Comparison of ENCODE assay signal across 23 mouse cellular contexts in the genomic region with DNA sequence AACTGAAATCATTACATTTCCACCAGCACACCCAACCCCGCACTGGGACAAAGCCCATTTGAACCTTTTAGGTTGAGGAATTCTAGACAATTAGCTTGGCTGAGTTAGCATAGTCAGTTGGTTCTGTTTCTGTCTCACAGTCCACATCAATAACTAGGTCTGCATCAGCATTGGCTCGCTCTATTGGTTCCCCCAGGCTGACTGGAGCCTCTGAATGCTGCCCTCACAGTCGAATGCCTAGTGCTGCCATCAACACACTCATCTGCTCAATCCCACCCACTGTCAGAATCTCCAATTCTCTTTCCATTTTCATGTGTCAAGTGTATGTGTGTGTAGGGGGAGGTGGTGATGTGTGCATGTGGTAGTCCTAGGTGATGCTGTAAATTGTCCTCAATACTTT. TPM values are rescaled to one million over a fixed set of nuclear protein-coding genes. Genes with fewer than 3 reads are reported as not detected.
A peak's percentile ranks its signal among the peaks of the same experiment; 100 is the strongest.
DNase-seq lines count a peak whose midpoint lies in the region; TF ChIP-seq lines count a peak whose summit lies in the region.
"Had no signal": no experiment of that assay in that cellular context is flagged by ENCODE, and none has a peak within 500 bp of the region (broad histone marks: within the 10 kb centered on the region; RNA-seq: fewer than 3 reads in every experiment).

No protein-coding gene starts in this region.

- H3K27ac ChIP-seq in heart, embryonic 10.5 days = no peak overlapping the region
- 0 out of 2 replicates have a peak overlapping the region, but pooled peaks have one; percentile 3 for H3K27ac ChIP-seq in left cerebral cortex, adult 2 months
- H3K27ac ChIP-seq: embryonic facial prominence, embryonic 13.5 days; embryonic facial prominence, embryonic 15.5 days; forebrain, embryonic 10.5 days; forebrain, embryonic 12.5 days had no signal

- H3K4me1 ChIP-seq in heart, embryonic 10.5 days = no peaks in the 10 kb centered on the region
- H3K4me1 ChIP-seq: embryonic facial prominence, embryonic 13.5 days; embryonic facial prominence, embryonic 15.5 days had no signal

- no peak for TF ChIP-seq CTCF in left cerebral cortex, adult 2 months (IDR thresholded peaks at IDR 0.05)

- H3K36me3 ChIP-seq in heart, embryonic 10.5 days = peaks cover 24% of the 10 kb centered on the region

- H3K4me3 ChIP-seq in heart, embryonic 10.5 days = no peak overlapping the region
- no peak overlapping the region for H3K4me3 ChIP-seq in left cerebral cortex, adult 2 months
- H3K4me3 ChIP-seq: embryonic facial prominence, embryonic 13.5 days; embryonic facial prominence, embryonic 15.5 days; erythroblast, embryonic 14.5 days; forebrain, embryonic 10.5 days; forebrain, embryonic 12.5 days had no signal

- DNase-seq in cerebellum, postnatal 10 days = peak; percentile 33 to 49
- DNase-seq in cerebellum, adult 8-10 months = no peak
- peak; percentile 42 for DNase-seq in heart, embryonic 10.5 days (ENCODE audit: low spot score)
- no peak for DNase-seq in heart, postnatal 4 days
- no peak for DNase-seq in left cerebral cortex, adult 2 months (ENCODE audit: extremely low spot score in 1 of 2, low spot score in 2 of 2)
- DNase-seq in left cerebral cortex, postnatal 4 days = no peak
- DNase-seq: adrenal gland, adult 8-10 months; adrenal gland, postnatal 14 days; adrenal gland, postnatal 36 days; B cell, adult 2 months; cerebellum, adult 11 months; cerebellum, adult 18-20 months; cerebellum, adult 9-10 months; cerebellum, postnatal 36 days; embryo, embryonic 11 days had no signal

- WGBS in heart, embryonic 10.5 days = 92% methylated on average over 3 of the region's 3 CpGs

- intact Hi-C loops in left cerebral cortex, adult 2 months (cut with DNase I) = no loop called here
- intact Hi-C loops in left cerebral cortex, postnatal 4 days (cut with DNase I) = no loop called here

- no peaks in the 10 kb centered on the region for H3K9me3 ChIP-seq in heart, embryonic 10.5 days
- H3K9me3 ChIP-seq: embryonic facial prominence, embryonic 13.5 days; embryonic facial prominence, embryonic 15.5 days; forebrain, embryonic 10.5 days; forebrain, embryonic 12.5 days; G1E had no signal

- H3K27me3 ChIP-seq in heart, embryonic 10.5 days (ENCODE audit: insufficient read depth, poor library complexity, severe bottlenecking) = no peaks in the 10 kb centered on the region
- H3K27me3 ChIP-seq: CH12.LX; embryonic facial prominence, embryonic 13.5 days; embryonic facial prominence, embryonic 15.5 days; forebrain, embryonic 12.5 days; Patski had no signal

RNA-seq across cellular contexts. Expression of a gene that starts 31.5 kb away (rescaled TPM):
- 49.9 and 63.3 TPM in 2 replicates for polyA plus RNA-seq in heart, embryonic 10.5 days (2016; fragmentation: Nextera tagmentation; extraction: Ambion mirVana)
- 100 to 1,000 TPM; 102 to 106 TPM for total RNA-seq in heart, postnatal 4 days (2021)
- total RNA-seq in left cerebral cortex, adult 2 months (2021) = 10 to 100 TPM; 37.8 to 57.2 TPM
- total RNA-seq in left cerebral cortex, postnatal 4 days (2021) = 10 to 100 TPM; 43.3 to 48.0 TPM

Comparison
In these comparisons a context has a peak if more than half of its experiments do, and no peak if none do; other contexts are left out.
1. DNase-seq: peak in cerebellum, postnatal 10 days (2 of 2) and heart, embryonic 10.5 days (single experiment); none in cerebellum, adult 8-10 months (single experiment), heart, postnatal 4 days (single experiment), left cerebral cortex, adult 2 months (0 of 2) and left cerebral cortex, postnatal 4 days (single experiment).